Mouse (Mus musculus): ENCODE measurements around the gene Tmc4. TPM values are rescaled to one million over a fixed set of nuclear protein-coding genes. Genes with fewer than 3 reads are reported as not detected.
A peak's percentile ranks its signal among the peaks of the same experiment; 100 is the strongest.

The Tmc4 gene
- total RNA-seq, 1 experiment: 2.9 TPM

DNA sequence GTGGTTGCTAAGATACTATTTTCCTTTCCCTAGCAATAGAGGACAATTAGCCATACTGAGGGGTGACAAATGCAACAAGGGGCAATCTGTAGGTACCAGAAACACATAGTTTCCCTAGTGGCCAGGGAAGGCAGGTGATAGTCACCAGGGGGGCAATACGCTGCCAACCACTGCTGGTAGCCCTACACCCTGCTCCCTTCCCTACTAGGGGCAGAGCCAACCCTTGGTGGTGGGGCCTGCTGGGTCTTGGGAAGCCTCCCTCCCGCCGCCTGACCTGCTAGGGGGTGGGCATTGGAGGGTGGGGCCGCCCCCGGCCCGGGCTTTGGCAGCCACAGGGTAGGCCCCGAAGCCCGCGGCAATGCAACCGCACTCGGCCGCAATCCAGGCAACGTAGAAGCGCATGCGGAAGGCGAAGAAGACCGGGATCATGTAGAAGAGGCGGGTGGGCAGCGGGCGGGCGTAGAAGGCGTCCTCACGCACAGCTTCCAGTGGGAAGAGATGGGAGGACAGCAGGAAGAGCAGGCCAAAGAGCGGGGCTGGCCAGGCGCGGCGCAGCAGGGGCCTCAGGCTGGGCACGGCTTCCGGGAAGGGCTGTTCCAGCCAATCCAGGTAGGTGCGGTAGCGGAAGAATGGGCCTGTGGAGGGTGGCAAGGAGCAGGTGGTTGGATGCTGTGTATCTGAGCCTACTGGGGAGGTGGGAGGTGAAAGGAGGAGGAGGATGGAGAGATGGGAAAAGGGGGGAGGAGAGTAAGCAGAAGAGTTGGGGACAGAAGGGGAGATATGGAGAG is 8.2 kb upstream of the Tmc4 start:
- in situ Hi-C loops (cut with MboI; ENCODE audit: low sequenced_read_pairs in 2 of 2, unreplicated experiment in 2 of 2): no loop called here
- peaks cover 8% of the 10 kb centered on the region; the same call in 1 of the 2 replicates for H3K36me3 ChIP-seq (ENCODE audit: control insufficient read depth, insufficient read depth, low read length, poor library complexity, severe bottlenecking)
- H3K9ac ChIP-seq (ENCODE audit: insufficient read depth, low read depth, low read length, poor library complexity, severe bottlenecking): peak overlapping the region; percentile 79
- no peak for DNase-seq (ENCODE audit: low read depth, low spot score)
- peaks cover 0 to 9% of the 10 kb centered on the region in 2 experiments; a peak in 2 of 4 replicates for H3K4me1 ChIP-seq (ENCODE audit: control insufficient read depth in 2 of 2, insufficient read depth in 2 of 2, low read length in 2 of 2, poor library complexity in 1 of 2)
- no peaks in the 10 kb centered on the region for H3K9me3 ChIP-seq (ENCODE audit: control insufficient read depth, insufficient read depth, low read depth, low read length)
- H3K4me3 ChIP-seq (ENCODE audit: insufficient read depth in 1 of 2, low read depth in 1 of 2, low read length in 2 of 2, poor library complexity in 1 of 2, severe bottlenecking in 1 of 2): peak overlapping the region; percentile 57 to 70
- no peak overlapping the region for H3K27ac ChIP-seq (ENCODE audit: insufficient read depth, low read depth, low read length, poor library complexity, severe bottlenecking)
- no peak for TF ChIP-seq CHD2 (IDR thresholded peaks at IDR 0.05; ENCODE audit: low read depth, low read length)
- TF ChIP-seq MAFK (IDR thresholded peaks at IDR 0.05; ENCODE audit: insufficient read depth, low read depth, low read length): no peak
- TF ChIP-seq ZC3H11A (IDR thresholded peaks at IDR 0.05; ENCODE audit: borderline replicate concordance, low read depth, low read length): no peak
- no peak for TF ChIP-seq HCFC1 (IDR thresholded peaks at IDR 0.05; ENCODE audit: borderline replicate concordance, insufficient read depth, low read length)
- no peak for TF ChIP-seq ZNF384 (IDR thresholded peaks at IDR 0.05; ENCODE audit: low read depth, low read length)

- TF ChIP-seq ZC3H11A (IDR thresholded peaks at IDR 0.05; ENCODE audit: borderline replicate concordance, low read depth, low read length) (no peak), HCFC1 (IDR thresholded peaks at IDR 0.05; ENCODE audit: borderline replicate concordance, insufficient read depth, low read length) (no peak), MAFK (IDR thresholded peaks at IDR 0.05; ENCODE audit: insufficient read depth, low read depth, low read length) (no peak), CHD2 (IDR thresholded peaks at IDR 0.05; ENCODE audit: low read depth, low read length) (no peak), ZNF384 (IDR thresholded peaks at IDR 0.05; ENCODE audit: low read depth, low read length) (no peak)
- Histone ChIP-seq H3K36me3 (ENCODE audit: control insufficient read depth, insufficient read depth, low read length, poor library complexity, severe bottlenecking) (peaks cover 6% of the 10 kb centered on the region; the same call in 1 of the 2 replicates), H3K4me1 (ENCODE audit: control insufficient read depth in 2 of 2, insufficient read depth in 2 of 2, low read length in 2 of 2, poor library complexity in 1 of 2) (peaks cover 0 to 9% of the 10 kb centered on the region in 2 experiments; a peak in 2 of 4 replicates), H3K27ac (ENCODE audit: insufficient read depth, low read depth, low read length, poor library complexity, severe bottlenecking) (no peak overlapping the region), H3K4me3 (ENCODE audit: insufficient read depth in 1 of 2, low read depth in 1 of 2, low read length in 2 of 2, poor library complexity in 1 of 2, severe bottlenecking in 1 of 2) (no peak overlapping the region), H3K9me3 (ENCODE audit: control insufficient read depth, insufficient read depth, low read depth, low read length) (no peaks in the 10 kb centered on the region), H3K9ac (ENCODE audit: insufficient read depth, low read depth, low read length, poor library complexity, severe bottlenecking) (no peak overlapping the region)
- in situ Hi-C loops (cut with MboI; ENCODE audit: low sequenced_read_pairs in 2 of 2, unreplicated experiment in 2 of 2): no loop called here
- DNase-seq (ENCODE audit: low read depth, low spot score): no peak
These were observed 7.3 kb upstream of the Tmc4 start for GRCm38 (mm10) chr7:3684698-3685097.

- in situ Hi-C loops (cut with MboI; ENCODE audit: low sequenced_read_pairs in 2 of 2, unreplicated experiment in 2 of 2): no loop called here
- H3K4me3 ChIP-seq (ENCODE audit: insufficient read depth in 1 of 2, low read depth in 1 of 2, low read length in 2 of 2, poor library complexity in 1 of 2, severe bottlenecking in 1 of 2): no peak overlapping the region
- H3K9me3 ChIP-seq (ENCODE audit: control insufficient read depth, insufficient read depth, low read depth, low read length): no peaks in the 10 kb centered on the region
- H3K4me1 ChIP-seq (ENCODE audit: control insufficient read depth in 2 of 2, insufficient read depth in 2 of 2, low read length in 2 of 2, poor library complexity in 1 of 2): peaks cover 0 to 9% of the 10 kb centered on the region in 2 experiments; a peak in 2 of 4 replicates
- H3K36me3 ChIP-seq (ENCODE audit: control insufficient read depth, insufficient read depth, low read length, poor library complexity, severe bottlenecking): peaks cover 8% of the 10 kb centered on the region; the same call in 1 of the 2 replicates
- H3K9ac ChIP-seq (ENCODE audit: insufficient read depth, low read depth, low read length, poor library complexity, severe bottlenecking): no peak overlapping the region
- no peak for TF ChIP-seq ZC3H11A (IDR thresholded peaks at IDR 0.05; ENCODE audit: borderline replicate concordance, low read depth, low read length)
- TF ChIP-seq HCFC1 (IDR thresholded peaks at IDR 0.05; ENCODE audit: borderline replicate concordance, insufficient read depth, low read length): no peak
- no peak for TF ChIP-seq CHD2 (IDR thresholded peaks at IDR 0.05; ENCODE audit: low read depth, low read length)
- no peak for TF ChIP-seq ZNF384 (IDR thresholded peaks at IDR 0.05; ENCODE audit: low read depth, low read length)
- TF ChIP-seq MAFK (IDR thresholded peaks at IDR 0.05; ENCODE audit: insufficient read depth, low read depth, low read length): no peak
- no peak overlapping the region for H3K27ac ChIP-seq (ENCODE audit: insufficient read depth, low read depth, low read length, poor library complexity, severe bottlenecking)
- no peak for DNase-seq (ENCODE audit: low read depth, low spot score)
These were observed 6.7 kb upstream of the Tmc4 start for GRCm38 (mm10) chr7:3683908-3684550.

DNA sequence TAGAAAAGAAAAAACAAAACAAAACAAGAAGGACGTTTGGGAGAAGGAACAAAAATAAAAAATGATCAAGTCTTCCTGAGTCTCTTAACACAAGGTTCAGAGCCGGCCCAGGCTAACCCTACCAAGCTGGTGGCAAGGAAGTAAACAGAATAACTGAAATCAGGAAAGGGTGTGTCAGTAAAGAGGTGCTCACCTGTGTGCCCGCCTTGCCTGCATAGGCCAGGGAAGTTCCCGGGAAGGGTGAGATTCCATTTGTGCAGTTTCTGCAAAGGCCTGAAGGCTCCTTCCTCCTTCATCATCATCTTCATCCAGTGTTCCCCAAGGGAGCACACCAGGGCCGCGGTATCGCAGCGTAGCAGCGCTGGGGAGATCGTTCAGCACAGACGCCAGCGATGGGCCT is 982 bp downstream of the Tmc4 start:
- no peak overlapping the region for H3K9ac ChIP-seq (ENCODE audit: insufficient read depth, low read depth, low read length, poor library complexity, severe bottlenecking)
- H3K4me3 ChIP-seq (ENCODE audit: insufficient read depth in 1 of 2, low read depth in 1 of 2, low read length in 2 of 2, poor library complexity in 1 of 2, severe bottlenecking in 1 of 2): no peak overlapping the region
- no peak overlapping the region for H3K27ac ChIP-seq (ENCODE audit: insufficient read depth, low read depth, low read length, poor library complexity, severe bottlenecking)
- no peaks in the 10 kb centered on the region for H3K9me3 ChIP-seq (ENCODE audit: control insufficient read depth, insufficient read depth, low read depth, low read length)
- no peak for TF ChIP-seq ZC3H11A (IDR thresholded peaks at IDR 0.05; ENCODE audit: borderline replicate concordance, low read depth, low read length)
- TF ChIP-seq ZNF384 (IDR thresholded peaks at IDR 0.05; ENCODE audit: low read depth, low read length): no peak
- TF ChIP-seq MAFK (IDR thresholded peaks at IDR 0.05; ENCODE audit: insufficient read depth, low read depth, low read length): no peak
- TF ChIP-seq CHD2 (IDR thresholded peaks at IDR 0.05; ENCODE audit: low read depth, low read length): no peak
- no peak for TF ChIP-seq HCFC1 (IDR thresholded peaks at IDR 0.05; ENCODE audit: borderline replicate concordance, insufficient read depth, low read length)
- peaks cover 0 to 6% of the 10 kb centered on the region in 2 experiments; a peak in 1 of 4 replicates for H3K4me1 ChIP-seq (ENCODE audit: control insufficient read depth in 2 of 2, insufficient read depth in 2 of 2, low read length in 2 of 2, poor library complexity in 1 of 2)
- in situ Hi-C loops (cut with MboI; ENCODE audit: low sequenced_read_pairs in 2 of 2, unreplicated experiment in 2 of 2): no loop called here
- peaks cover 3% of the 10 kb centered on the region; the same call in 1 of the 2 replicates for H3K36me3 ChIP-seq (ENCODE audit: control insufficient read depth, insufficient read depth, low read length, poor library complexity, severe bottlenecking)
- no peak for DNase-seq (ENCODE audit: low read depth, low spot score)

Data from ES-E14 (cell line).